Mouse (Mus musculus): ENCODE data around the gene Stat4. TPM values are rescaled to one million over a fixed set of nuclear protein-coding genes. Genes with fewer than 3 reads are reported as not detected.

Stat4 gene
- total and polyA plus RNA-seq, 3 experiments: 11.4 to 17.5 (median 16.7) TPM

- H3K36me3 ChIP-seq (replicated peaks in 1 of 2; ENCODE audit: control insufficient read depth in 1 of 2, insufficient read depth in 1 of 2, low read length in 1 of 2): no peaks in the 10 kb centered on the region
- DNase-seq (ENCODE audit: extremely low read depth): no peak
- H3K79me2 ChIP-seq (replicated peaks; ENCODE audit: control insufficient read depth, extremely low read depth, insufficient read depth, poor library complexity, severe bottlenecking): no peaks in the 10 kb centered on the region
- no peak overlapping the region for H3K4me2 ChIP-seq (ENCODE audit: insufficient read depth, low read depth, poor library complexity, severe bottlenecking)
- H3K9me3 ChIP-seq (replicated peaks; ENCODE audit: low read length): no peaks in the 10 kb centered on the region
- no peak overlapping the region for H3K27ac ChIP-seq (ENCODE audit: insufficient read depth, low read depth)
- peaks cover 0 to 3% of the 10 kb centered on the region in 2 experiments; a peak in 2 of 4 replicates for H3K4me1 ChIP-seq (ENCODE audit: control insufficient read depth in 1 of 2, insufficient read depth in 2 of 2)
- in situ Hi-C loops (cut with MboI; ENCODE audit: low pct_ligation_motif_present, low pct_unique_long_range_greater_than_20kb, low sequenced_read_pairs) (no loop called here), dilution Hi-C loops (cut with MboI; ENCODE audit: extremely low pct_ligation_motif_present, extremely low pct_unique_long_range_greater_than_20kb, low sequenced_read_pairs) (no loop called here)
- H3K4me3 ChIP-seq (replicated peaks in 1 of 3; ENCODE audit: low read depth in 2 of 3, low read length in 2 of 3, poor library complexity in 1 of 3): no peak overlapping the region
- TF ChIP-seq POLR2AphosphoS2 (IDR thresholded peaks at IDR 0.05; ENCODE audit: low read depth, low read length): no peak
- no peaks in the 10 kb centered on the region for H3K27me3 ChIP-seq (replicated peaks)
- H3K9ac ChIP-seq (ENCODE audit: insufficient read depth, low read depth): no peak overlapping the region
Measured at GRCm38 (mm10) chr1:51991983-51992609, 5.1 kb downstream of the Stat4 start.

- no peaks in the 10 kb centered on the region for H3K27me3 ChIP-seq (replicated peaks)
- peaks cover 0 to 3% of the 10 kb centered on the region in 2 experiments; a peak in 2 of 4 replicates for H3K4me1 ChIP-seq (ENCODE audit: control insufficient read depth in 1 of 2, insufficient read depth in 2 of 2)
- H3K9ac ChIP-seq (ENCODE audit: insufficient read depth, low read depth): no peak overlapping the region
- TF ChIP-seq USF2 (conservative IDR thresholded peaks at IDR 0.05; ENCODE audit: low read depth, low read length) (no peak), MYC (IDR thresholded peaks at IDR 0.05; ENCODE audit: low read depth, low read length) (no peak), KAT2A (IDR thresholded peaks at IDR 0.05; ENCODE audit: insufficient replicate concordance, low read length) (no peak), UBTF (IDR thresholded peaks at IDR 0.05; ENCODE audit: low read depth, low read length) (no peak), CHD2 (IDR thresholded peaks at IDR 0.05; ENCODE audit: low read length) (no peak)
- no peaks in the 10 kb centered on the region for H3K36me3 ChIP-seq (replicated peaks in 1 of 2; ENCODE audit: control insufficient read depth in 1 of 2, insufficient read depth in 1 of 2, low read length in 1 of 2)
- in situ Hi-C loops (cut with MboI; ENCODE audit: low pct_ligation_motif_present, low pct_unique_long_range_greater_than_20kb, low sequenced_read_pairs): no loop called here
- H3K79me2 ChIP-seq (replicated peaks; ENCODE audit: control insufficient read depth, extremely low read depth, insufficient read depth, poor library complexity, severe bottlenecking): no peaks in the 10 kb centered on the region
- DNase-seq (ENCODE audit: extremely low read depth): no peak
- H3K27ac ChIP-seq (ENCODE audit: insufficient read depth, low read depth): no peak overlapping the region
- no peaks in the 10 kb centered on the region for H3K9me3 ChIP-seq (replicated peaks; ENCODE audit: low read length)
- dilution Hi-C loops (cut with MboI; ENCODE audit: extremely low pct_ligation_motif_present, extremely low pct_unique_long_range_greater_than_20kb, low sequenced_read_pairs): no loop called here
- H3K4me2 ChIP-seq (ENCODE audit: insufficient read depth, low read depth, poor library complexity, severe bottlenecking): no peak overlapping the region
- H3K4me3 ChIP-seq (replicated peaks in 1 of 3; ENCODE audit: low read depth in 2 of 3, low read length in 2 of 3, poor library complexity in 1 of 3): no peak overlapping the region
Measured at GRCm38 (mm10) chr1:51996056-51996455, 9.1 kb downstream of the Stat4 start.

GRCm38 (mm10) chr1:51996751-51997659, 10.1 kb downstream of the Stat4 start:
- no peak overlapping the region for H3K27ac ChIP-seq (ENCODE audit: insufficient read depth, low read depth)
- H3K79me2 ChIP-seq (replicated peaks; ENCODE audit: control insufficient read depth, extremely low read depth, insufficient read depth, poor library complexity, severe bottlenecking): no peaks in the 10 kb centered on the region
- dilution Hi-C loops (cut with MboI; ENCODE audit: extremely low pct_ligation_motif_present, extremely low pct_unique_long_range_greater_than_20kb, low sequenced_read_pairs): no loop called here
- in situ Hi-C loops (cut with MboI; ENCODE audit: low pct_ligation_motif_present, low pct_unique_long_range_greater_than_20kb, low sequenced_read_pairs): no loop called here
- TF ChIP-seq JUND (conservative IDR thresholded peaks at IDR 0.05; ENCODE audit: low read depth, low read length) (no peak), RCOR1 (conservative IDR thresholded peaks at IDR 0.05; ENCODE audit: low read depth, low read length) (no peak), EP300 (IDR thresholded peaks at IDR 0.05; ENCODE audit: low read length) (no peak), POLR2A (IDR thresholded peaks at IDR 0.05; ENCODE audit: low read depth, low read length) (no peak), TBP (conservative IDR thresholded peaks at IDR 0.05; ENCODE audit: low read depth, low read length) (no peak), CHD2 (IDR thresholded peaks at IDR 0.05; ENCODE audit: low read length) (no peak), CHD1 (IDR thresholded peaks at IDR 0.05; ENCODE audit: low read depth, low read length) (no peak), ZMIZ1 (IDR thresholded peaks at IDR 0.05; ENCODE audit: low read depth, low read length) (no peak), MEF2A (IDR thresholded peaks at IDR 0.05; ENCODE audit: borderline replicate concordance, low read depth, low read length) (no peak), TCF12 (IDR thresholded peaks at IDR 0.05; ENCODE audit: low read depth, low read length) (no peak), MAZ (IDR thresholded peaks at IDR 0.05; ENCODE audit: low read depth, low read length) (no peak), SMC3 (IDR thresholded peaks at IDR 0.05; ENCODE audit: low read depth, low read length) (no peak), ZKSCAN1 (IDR thresholded peaks at IDR 0.05; ENCODE audit: borderline replicate concordance, low read depth, low read length) (no peak), USF2 (conservative IDR thresholded peaks at IDR 0.05; ENCODE audit: low read depth, low read length) (no peak), GABPA (IDR thresholded peaks at IDR 0.05; ENCODE audit: insufficient replicate concordance, low read depth, low read length) (no peak), USF1 (IDR thresholded peaks at IDR 0.05; ENCODE audit: low read depth, low read length) (no peak), HCFC1 (IDR thresholded peaks at IDR 0.05; ENCODE audit: low read depth, low read length) (no peak), ELF1 (IDR thresholded peaks at IDR 0.05; ENCODE audit: low read depth, low read length) (no peak)
- no peaks in the 10 kb centered on the region for H3K27me3 ChIP-seq (replicated peaks)
- no peak for DNase-seq (ENCODE audit: extremely low read depth)
- no peaks in the 10 kb centered on the region for H3K9me3 ChIP-seq (replicated peaks; ENCODE audit: low read length)
- H3K36me3 ChIP-seq (replicated peaks in 1 of 2; ENCODE audit: control insufficient read depth in 1 of 2, insufficient read depth in 1 of 2, low read length in 1 of 2): no peaks in the 10 kb centered on the region
- no peak overlapping the region; the same call in 1 of the 2 replicates for H3K4me2 ChIP-seq (ENCODE audit: insufficient read depth, low read depth, poor library complexity, severe bottlenecking)
- no peak overlapping the region; the same call in 1 of the 2 replicates for H3K9ac ChIP-seq (ENCODE audit: insufficient read depth, low read depth)
- H3K4me3 ChIP-seq (replicated peaks in 1 of 3; ENCODE audit: low read depth in 2 of 3, low read length in 2 of 3, poor library complexity in 1 of 3): no peak overlapping the region
- H3K4me1 ChIP-seq (ENCODE audit: control insufficient read depth in 1 of 2, insufficient read depth in 2 of 2): peaks cover 0 to 3% of the 10 kb centered on the region in 2 experiments; a peak in 2 of 4 replicates
